Mouse (Mus musculus): ENCODE measurements around the gene B9d1.

- TF ChIP-seq POLR2A (IDR thresholded peaks at IDR 0.05; ENCODE audit: low read depth, low read length), result no peak
- TF ChIP-seq CTCF (conservative IDR thresholded peaks at IDR 0.05; ENCODE audit: insufficient read depth, insufficient read length, low read depth, low read length), result no peak
These were observed 30.6 kb downstream of the B9d1 start for GRCm38 (mm10) chr11:61535530-61535929.
